Mouse (Mus musculus): ENCODE measurements at regions not wholly inside any gene's neighbourhood (a gene's known extent, or its start where the extent isn't known, plus 50 kb on each side); places are given as distances from the start of the nearest gene placed in this dataset.

DNA sequence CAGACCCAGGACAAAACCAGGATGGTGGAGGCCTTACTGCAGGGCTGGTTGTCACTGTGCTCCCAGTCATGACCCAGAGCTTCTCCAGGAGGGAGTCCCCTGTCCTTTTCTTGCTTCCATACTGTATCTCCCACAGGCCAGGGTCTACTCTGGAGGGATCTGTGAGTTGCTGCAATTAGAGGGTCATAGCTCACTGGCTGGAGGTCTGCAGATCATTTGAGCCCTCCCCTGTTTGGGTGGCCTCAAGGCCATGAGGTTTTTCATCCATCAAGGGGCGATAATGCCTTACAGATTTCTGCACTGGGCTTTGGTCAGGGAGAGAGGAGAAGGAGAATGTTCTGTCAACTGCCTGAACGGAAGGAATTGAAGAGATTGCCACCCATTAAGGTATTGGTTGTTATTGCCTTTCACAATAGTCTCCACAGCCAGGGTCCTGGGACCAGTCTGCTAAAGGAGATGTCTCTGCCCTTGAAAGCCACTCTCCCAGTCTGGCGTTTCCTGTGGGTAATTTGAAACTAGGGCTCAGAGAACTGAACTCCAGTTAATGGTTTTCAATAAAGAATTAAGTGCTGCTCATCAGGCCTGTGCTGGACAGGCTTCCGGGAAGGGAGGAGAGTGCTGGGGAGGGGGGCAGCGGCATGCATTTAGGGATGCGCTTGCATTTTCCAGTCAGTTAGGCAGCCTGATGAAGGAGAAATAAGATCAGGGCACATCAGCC, 147.4 kb downstream of the Dmrta2 start:
- no peak for DNase-seq (ENCODE audit: low spot score)

DNA sequence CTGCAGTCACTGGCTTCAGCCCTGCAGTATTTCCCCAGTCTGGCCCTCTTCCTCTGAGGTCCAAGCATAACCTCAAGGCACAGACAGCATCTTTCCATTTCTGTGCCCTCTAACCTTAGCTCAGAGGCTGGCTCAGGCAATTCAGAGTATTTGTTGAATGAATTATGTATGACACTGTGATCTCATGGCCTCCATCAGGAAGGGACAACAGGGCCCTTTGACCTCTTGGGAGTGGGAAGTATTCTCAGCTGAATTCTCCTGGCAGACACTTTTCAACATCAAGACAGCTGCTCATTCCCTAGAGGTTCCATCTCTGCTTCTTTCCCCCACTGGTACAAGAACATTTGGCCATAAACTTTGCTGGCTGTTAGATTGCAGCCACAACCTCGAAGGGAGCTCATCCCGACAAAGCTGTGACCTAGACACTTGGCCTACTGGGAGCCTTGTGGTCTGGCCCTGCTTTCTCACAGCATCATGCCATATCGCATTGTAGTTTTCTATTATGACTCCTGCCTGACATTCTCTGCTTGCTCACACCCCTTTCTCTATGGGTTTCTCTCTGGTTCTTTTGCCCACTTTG, 150.2 kb downstream of the Dmrta2 start:
- DNase-seq (ENCODE audit: low spot score), result no peak

DNA sequence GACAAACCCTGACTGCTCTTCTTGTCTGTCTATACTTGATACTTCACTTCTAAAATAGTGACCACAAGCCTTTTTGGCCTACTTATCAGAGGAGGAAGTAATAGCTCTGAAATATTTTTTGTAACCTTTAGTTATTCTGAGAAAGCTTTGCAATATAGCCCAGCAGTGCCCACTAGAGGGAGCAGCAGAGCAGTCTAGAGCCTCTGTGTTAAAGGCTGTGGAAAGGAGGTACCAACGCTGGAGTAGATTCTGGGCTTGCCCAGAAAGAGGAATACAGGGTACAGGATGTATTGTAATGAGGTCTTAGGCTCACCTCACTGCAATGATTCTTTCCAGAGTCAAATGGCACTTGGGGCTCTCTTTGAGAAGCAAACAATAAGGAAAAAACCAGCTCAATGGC, 151.1 kb downstream of the Dmrta2 start:
- DNase-seq (ENCODE audit: low spot score), result peak; percentile 56

DNA sequence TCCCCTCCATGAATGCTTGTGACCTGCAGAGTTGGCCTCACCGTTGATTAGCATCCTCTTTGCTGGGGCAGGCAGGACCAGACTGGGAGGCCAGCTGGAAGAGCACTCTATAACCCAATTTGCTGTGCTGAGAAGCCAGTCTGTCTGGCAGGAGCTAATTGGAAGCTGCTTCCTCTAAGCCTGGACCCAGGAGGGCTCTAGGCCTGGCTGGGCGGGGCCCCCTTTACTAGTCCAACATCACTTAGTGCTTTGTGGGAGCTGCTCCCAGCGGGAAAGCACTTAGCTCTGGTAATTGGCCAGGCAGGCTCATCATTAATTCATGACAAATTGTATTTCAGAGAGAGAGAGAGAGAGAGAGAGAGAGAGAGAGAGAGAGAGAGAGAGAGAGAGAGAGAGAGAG, 151.7 kb downstream of the Dmrta2 start:
- no peak for DNase-seq (ENCODE audit: low spot score)

DNA sequence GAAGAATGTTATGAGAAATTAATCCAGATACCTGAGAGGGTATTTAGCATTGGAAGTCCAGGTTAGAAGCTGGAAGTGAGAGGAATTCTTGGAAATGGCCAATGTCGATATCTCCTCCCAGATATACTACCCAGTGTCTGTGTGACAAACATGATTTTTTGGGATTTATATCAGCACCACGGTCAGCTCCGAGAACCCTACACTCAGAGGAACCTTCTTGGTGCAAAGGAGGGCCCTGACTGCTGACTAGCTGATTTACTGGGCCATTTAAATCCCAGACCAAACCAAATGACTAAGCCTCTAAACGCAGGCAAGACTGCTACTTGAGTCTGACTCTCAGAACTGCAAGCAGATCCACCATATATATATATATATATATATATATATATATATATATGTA, 154.2 kb downstream of the Dmrta2 start:
- DNase-seq (ENCODE audit: low spot score), result no peak

DNA sequence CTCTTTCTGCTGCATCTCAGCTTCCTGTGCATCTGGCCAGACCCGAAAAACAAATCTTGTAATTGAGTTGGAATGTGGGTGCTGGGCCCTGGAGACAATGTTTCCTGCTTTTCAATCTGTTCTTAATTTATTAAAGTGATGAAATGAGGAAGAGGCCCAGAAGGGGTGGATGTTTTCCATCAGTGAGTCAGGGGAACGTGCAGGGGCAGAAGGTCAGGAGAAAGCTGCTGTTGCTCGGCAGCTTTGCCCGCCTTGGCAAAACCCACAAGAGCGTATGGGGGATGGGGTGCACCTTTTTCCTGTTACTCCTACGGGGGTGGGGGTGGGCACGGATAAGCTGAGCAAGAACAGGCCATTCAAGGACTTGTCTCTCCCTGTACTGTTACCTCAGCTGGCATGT, 156.2 kb downstream of the Dmrta2 start:
- DNase-seq (ENCODE audit: low spot score), result no peak

DNA sequence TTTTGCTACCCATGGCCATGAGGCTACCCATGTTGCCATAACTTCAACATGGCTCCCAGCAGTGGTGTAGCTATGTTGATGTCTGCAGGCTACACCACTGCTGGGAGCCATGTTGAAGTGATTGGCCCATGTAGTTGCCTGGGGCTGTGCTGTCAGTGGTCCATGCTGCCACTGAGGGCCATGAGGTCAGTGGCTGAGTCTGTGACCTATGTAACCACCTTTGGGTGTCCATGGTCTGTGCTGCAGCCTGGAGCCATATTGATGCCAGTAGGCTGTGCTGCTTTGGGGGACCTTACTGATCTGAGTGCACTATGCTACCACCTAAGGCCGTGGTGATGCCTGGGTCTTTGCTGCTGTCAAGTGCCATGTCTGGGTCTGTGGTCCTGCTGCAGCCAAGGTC, 167.4 kb downstream of the Dmrta2 start:
- DNase-seq (ENCODE audit: low spot score), result no peak

DNA sequence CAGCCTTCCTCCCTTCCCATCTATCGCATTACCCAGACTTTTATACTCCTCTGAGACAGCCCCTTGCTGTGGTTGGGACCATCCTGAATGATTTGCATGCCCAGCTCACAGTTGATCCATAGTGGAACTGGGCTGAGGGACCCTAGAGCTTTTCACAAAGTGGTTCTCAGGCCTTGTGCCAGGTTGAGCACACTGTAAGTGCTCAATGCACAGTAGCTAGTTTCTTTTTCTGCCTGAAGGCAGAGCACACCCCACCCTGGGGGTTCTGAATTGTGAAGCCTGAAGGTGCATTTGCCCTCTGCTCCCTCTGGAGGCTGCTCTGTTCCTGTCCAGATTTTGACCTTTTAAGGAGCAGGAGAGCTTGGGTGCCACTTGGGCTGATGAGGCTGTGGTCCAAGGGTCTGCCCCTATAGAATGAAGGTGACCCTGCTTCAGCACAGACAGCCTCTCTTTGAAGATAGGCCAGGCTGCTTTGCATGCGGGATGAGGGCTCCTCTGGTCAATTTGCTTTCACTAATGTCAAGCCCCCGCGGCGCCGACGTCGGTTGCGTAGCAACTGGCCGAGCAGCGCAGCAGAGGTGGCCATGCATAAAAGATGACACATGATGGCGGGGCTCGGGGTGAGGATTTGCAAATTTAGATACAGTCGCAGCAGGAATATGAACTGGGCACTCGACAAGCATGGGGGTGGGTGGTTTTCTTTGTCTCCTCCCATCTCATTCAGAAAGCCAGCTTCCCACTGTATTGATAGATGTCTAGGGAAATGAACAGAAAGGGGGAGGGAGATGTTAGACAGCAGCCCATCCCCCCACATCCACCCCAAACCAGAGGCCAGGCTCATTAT, 174.5 kb downstream of the Dmrta2 start:
- DNase-seq (ENCODE audit: low spot score), result no peak

All from left cerebral cortex, adult 11 months (tissue).